Mouse (Mus musculus) embryonic facial prominence, embryonic 10.5 days (tissue): ENCODE measurements at regions not wholly inside any gene's neighbourhood (a gene's known extent, or its start where the extent isn't known, plus 50 kb on each side); places are given as distances from the start of the nearest gene placed in this dataset.

ENCODE experiments used
- DNase-seq: peaks from one replicate; pipeline ENCODE4 v3.0.0-alpha.2; 2017; ENCODE audit warnings: low spot score
- H3K27ac ChIP-seq: fragments of 300-500 bp; sonication (generic); replicated peaks from 2 replicates; pipeline ENCODE4 v1.5.1; 2016; ENCODE audit warnings: mild to moderate bottlenecking
- H3K27me3 ChIP-seq: fragments of 300-500 bp; sonication (generic); replicated peaks from 2 replicates; pipeline ENCODE4 v1.6.1; 2016; ENCODE audit warnings: low read depth, mild to moderate bottlenecking; ENCODE audit not compliant: poor library complexity, severe bottlenecking
- H3K36me3 ChIP-seq: fragments of 300-500 bp; sonication (generic); replicated peaks from 2 replicates; pipeline ENCODE4 v1.6.1; 2016; ENCODE audit warnings: mild to moderate bottlenecking, moderate library complexity
- H3K4me1 ChIP-seq: fragments of 300-500 bp; sonication (generic); 2 replicates; pipeline ENCODE4 v1.6.1; 2016
- H3K4me3 ChIP-seq: fragments of 300-500 bp; sonication (generic); 2 replicates; pipeline ENCODE4 v1.5.1; 2016; ENCODE audit warnings: mild to moderate bottlenecking, moderate library complexity
- H3K9me3 ChIP-seq: fragments of 300-500 bp; sonication (generic); 2 replicates; pipeline ENCODE4 v1.6.1; 2016; ENCODE audit warnings: mild to moderate bottlenecking
- WGBS: fragments of 180-500 bp; shearing (Covaris S2); methylation state at CpG from one replicate; pipeline ENCODE4 v1.1.7; 2016; 5-methylcytosine and 5-hydroxymethylcytosine counted together

DNA sequence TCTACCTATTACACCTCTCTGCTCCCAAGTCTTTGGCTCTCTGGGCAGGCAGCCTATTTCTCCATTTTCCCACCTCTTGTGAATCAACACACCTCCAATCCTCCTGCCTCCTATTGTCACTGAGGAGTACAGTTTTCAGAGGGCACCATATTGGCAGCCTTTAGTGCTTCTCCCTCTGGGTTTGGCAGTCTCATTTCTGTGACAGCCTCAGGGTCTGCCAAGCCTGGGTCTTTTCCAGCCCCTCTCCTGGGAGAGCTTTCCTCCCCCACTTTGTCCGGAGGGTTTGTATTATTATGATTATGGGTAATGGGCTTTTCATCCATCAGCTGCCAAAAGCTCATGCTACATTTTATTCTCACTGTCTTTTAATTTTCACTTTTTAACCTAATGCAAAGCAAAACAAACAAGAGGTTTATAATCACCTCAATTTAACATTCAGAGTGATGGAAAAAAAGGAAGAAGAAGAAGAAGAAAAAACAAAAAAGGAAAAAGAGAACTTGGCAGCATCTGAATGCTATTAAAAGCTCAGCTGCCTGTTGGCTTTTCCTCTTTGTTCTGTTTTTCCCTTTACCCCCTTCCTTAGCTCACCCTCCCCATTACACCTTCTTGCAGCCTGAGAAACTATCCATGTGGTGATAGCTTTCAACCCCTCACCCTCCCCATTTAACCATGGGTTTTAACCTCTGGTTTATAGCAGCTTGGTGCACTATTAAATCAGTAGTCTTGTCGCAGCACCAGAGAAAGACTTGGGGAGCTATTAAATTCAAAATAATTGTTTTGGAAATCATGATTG lies 790.5 kb upstream of the Cdh8 start:
- Histone ChIP-seq H3K27ac (no peak overlapping the region), H3K9me3 (no peaks in the 10 kb centered on the region), H3K4me3 (no peak overlapping the region), H3K4me1 (no peaks in the 10 kb centered on the region), H3K36me3 (no peaks in the 10 kb centered on the region), H3K27me3 (no peaks in the 10 kb centered on the region)
- DNase-seq = no peak
- WGBS = 70% methylated on average over 2 of the region's 2 CpGs

DNA sequence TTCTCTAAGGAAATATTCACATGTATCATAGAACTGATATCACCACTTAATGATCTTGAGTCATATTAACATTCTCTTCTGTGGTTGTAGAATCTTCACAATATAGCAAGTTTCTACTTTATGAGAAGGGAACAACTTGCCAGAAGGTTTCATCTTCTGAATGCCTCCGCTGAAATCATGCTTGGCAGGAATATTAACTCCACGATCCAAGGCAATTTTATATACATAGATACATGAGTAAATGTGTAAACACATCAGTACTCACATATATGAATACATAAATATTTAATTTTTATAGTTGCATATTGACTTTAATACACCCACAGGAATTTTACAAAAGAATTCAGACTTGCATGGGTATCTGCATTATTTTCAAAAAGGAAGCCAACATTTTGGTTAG lies 777.0 kb upstream of the Cdh8 start:
- DNase-seq = no peak
- no peak overlapping the region for H3K27ac ChIP-seq
- 93% methylated on average over 2 of the region's 2 CpGs for WGBS
- no peak overlapping the region for H3K4me3 ChIP-seq
- H3K4me1 ChIP-seq = no peaks in the 10 kb centered on the region
- no peaks in the 10 kb centered on the region for H3K27me3 ChIP-seq
- H3K36me3 ChIP-seq = no peaks in the 10 kb centered on the region
- no peaks in the 10 kb centered on the region for H3K9me3 ChIP-seq

DNA sequence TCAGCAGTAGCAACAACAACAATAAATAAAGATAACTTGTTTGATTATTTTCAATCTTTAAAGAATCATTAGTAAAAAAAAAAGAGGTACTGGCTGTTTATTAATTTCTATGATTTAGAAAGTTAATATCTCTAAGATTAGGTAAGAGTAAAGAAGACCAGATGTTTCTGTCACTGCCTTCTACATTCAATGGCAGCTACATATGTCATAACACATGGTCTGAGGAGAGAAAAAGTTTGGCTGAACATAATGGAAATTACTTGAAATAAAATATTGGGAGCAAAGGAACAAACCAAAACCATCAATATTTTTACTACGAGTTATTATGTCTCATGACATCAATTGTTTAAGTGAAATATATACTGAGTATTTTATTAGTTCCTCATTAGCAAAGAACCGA lies 774.4 kb upstream of the Cdh8 start:
- no peaks in the 10 kb centered on the region for H3K4me1 ChIP-seq
- H3K9me3 ChIP-seq = no peaks in the 10 kb centered on the region
- H3K4me3 ChIP-seq = no peak overlapping the region
- no peaks in the 10 kb centered on the region for H3K27me3 ChIP-seq
- no peaks in the 10 kb centered on the region for H3K36me3 ChIP-seq
- DNase-seq = no peak
- WGBS = 86% methylated on average over 2 of the region's 2 CpGs
- H3K27ac ChIP-seq = no peak overlapping the region

DNA sequence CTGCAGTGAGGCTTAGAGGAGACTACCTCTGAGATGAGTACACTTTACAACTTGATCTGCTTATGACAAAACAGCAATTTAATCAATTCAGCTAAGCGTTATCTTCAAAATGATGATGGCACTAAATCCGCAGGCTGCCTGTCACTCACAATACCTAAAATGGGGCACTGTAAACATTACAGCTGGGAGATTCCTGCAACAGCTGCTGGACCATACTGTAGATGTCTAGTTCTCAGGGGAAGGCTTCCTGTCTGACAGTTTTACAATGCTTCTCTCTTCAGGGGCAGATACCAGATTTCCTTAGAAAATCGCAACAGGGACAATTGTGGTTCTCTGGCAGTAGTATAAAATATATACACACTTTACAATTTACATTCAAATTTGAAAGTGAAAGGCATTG lies 771.7 kb upstream of the Cdh8 start:
- WGBS = 89% methylated on average over 3 of the region's 3 CpGs

DNA sequence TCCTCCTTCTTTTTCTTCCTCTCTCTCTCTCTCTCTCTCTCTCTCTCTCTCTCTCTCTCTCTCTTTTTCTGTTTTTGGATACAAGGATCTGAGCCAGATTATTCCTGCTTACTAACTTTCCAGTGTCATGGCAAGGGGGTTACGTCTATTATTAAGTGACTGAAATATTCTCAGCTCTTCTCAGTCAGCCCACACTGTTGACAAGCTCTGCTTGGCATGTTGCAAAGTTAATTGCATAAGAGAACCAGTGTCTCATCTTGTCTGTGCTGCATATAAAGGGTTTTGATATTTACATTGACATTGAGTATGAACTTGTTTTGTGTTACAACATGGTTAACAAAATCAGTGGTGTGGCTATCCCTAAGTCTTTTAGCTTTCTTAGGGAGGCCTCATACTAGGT lies 760.2 kb upstream of the Cdh8 start:
- 87% methylated on average over 1 of the region's 1 CpGs for whole genome bisulfite sequencing
- Histone ChIP-seq H3K4me3 (no peak overlapping the region), H3K36me3 (no peaks in the 10 kb centered on the region), H3K9me3 (no peaks in the 10 kb centered on the region), H3K27me3 (no peaks in the 10 kb centered on the region), H3K27ac (no peak overlapping the region), H3K4me1 (no peaks in the 10 kb centered on the region)
- DNase-seq = no peak

More for the DNA sequence above, 771.7 kb upstream of the Cdh8 start:
- H3K27ac ChIP-seq = no peak overlapping the region
- no peaks in the 10 kb centered on the region for H3K4me1 ChIP-seq
- DNase-seq = no peak
- no peaks in the 10 kb centered on the region for H3K9me3 ChIP-seq
- H3K36me3 ChIP-seq = no peaks in the 10 kb centered on the region
- H3K27me3 ChIP-seq = no peaks in the 10 kb centered on the region
- H3K4me3 ChIP-seq = no peak overlapping the region

DNA sequence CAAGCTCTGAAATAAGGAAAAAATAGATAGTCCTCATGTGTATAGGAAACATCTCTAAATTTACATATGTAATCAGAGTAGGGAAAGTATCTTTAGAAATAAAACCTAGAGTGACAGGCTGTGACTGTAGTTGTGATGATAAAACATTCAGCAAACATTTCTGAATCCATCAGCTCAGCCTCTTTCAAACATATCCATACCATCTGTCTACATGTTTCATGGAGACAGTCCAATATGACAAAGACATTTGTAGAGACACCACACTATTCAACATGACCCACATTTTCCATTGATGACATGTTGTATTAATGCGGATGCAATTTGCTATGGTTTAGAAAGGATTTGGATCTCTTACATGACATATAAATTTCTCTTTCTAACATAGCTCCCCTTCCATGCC lies 729.1 kb upstream of the Cdh8 start:
- no peaks in the 10 kb centered on the region for H3K27me3 ChIP-seq
- H3K36me3 ChIP-seq = no peaks in the 10 kb centered on the region
- no peaks in the 10 kb centered on the region for H3K9me3 ChIP-seq
- H3K4me1 ChIP-seq = no peaks in the 10 kb centered on the region
- DNase-seq = no peak
- no peak overlapping the region for H3K27ac ChIP-seq
- no peak overlapping the region for H3K4me3 ChIP-seq
- 95% methylated on average over 1 of the region's 1 CpGs for WGBS

DNA sequence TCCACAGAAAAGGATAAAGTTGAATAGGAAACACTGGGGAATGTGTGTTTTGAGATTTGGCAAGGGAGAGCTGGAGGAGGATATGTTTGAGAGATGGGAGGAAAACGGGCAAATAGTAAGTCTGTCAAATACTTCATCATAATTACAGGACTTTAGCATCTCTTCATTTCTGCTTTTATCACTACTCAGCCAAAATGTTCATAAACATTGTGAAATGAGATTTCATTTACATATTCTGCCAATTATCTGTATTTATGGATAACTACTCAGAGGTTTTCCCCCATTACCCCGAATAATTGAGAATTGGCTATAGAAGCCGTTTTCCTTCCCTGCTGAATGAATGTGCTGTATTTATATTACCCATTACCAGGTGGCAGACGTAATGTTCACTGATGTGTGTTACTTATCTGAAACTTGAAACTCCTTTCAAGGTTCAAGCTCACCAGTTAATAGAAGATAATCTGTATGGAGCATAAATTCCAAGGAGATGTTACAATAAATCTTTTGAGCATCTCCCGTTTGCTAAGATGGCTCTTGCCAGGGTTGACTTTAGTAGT lies 727.9 kb upstream of the Cdh8 start:
- H3K9me3 ChIP-seq = no peaks in the 10 kb centered on the region
- no peaks in the 10 kb centered on the region for H3K4me1 ChIP-seq
- no peak overlapping the region for H3K4me3 ChIP-seq
- 82% methylated on average over 5 of the region's 5 CpGs for WGBS
- no peaks in the 10 kb centered on the region for H3K27me3 ChIP-seq
- no peak for DNase-seq
- no peaks in the 10 kb centered on the region for H3K36me3 ChIP-seq
- no peak overlapping the region for H3K27ac ChIP-seq

DNA sequence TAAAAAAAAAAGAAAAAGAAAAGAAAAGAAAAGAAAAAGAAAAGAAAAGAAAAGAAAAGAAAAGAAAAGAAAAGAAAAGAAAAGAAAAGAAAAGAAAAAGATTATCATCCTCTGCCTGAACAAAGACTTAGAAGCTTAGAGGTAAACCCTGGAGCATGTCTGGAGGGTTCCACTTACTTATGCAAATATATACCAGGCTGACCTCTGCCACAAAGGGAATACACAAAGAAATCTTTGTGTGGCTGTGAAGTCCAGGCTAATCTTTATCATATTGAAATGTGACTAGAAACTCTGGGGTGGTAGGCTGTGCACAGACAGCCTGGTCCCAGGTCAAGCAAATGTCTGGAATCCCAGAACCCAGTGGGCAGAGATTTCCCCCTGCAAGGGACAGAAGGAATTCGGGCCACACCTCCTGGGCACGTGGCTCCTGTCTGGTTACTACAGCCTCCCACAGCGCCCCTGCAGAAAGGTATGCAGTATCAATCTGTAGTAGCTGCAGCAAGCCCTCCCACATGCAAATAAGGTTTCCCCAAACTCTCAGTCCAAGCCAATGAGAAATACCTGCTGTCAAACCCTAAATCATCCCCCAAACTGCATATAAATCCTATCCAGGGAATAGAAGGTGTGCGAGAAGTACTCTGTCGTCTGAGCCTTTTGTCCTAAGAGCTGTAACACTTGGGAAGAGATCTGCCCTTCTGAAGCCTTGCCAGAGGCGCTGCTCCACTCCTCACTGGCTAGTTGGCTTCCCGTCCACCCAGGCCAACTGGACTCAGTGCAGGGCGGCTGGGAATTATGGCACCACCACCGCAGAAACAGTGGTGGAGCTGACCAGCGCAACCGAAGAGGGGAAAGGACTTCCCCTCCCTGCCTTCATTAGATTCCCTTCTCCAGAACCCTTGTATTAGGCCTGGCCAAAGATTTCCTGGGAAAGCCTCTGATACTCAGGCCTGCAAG lies 688.4 kb upstream of the Cdh8 start:
- Histone ChIP-seq H3K27ac (peak overlapping the region; percentile 59), H3K9me3 (no peaks in the 10 kb centered on the region), H3K4me1 (peaks cover 7% of the 10 kb centered on the region; the same call in 1 of the 2 replicates), H3K27me3 (no peaks in the 10 kb centered on the region), H3K36me3 (no peaks in the 10 kb centered on the region), H3K4me3 (no peak overlapping the region)
- 39% methylated on average over 11 of the region's 11 CpGs for WGBS
- DNase-seq = peak; percentile 65

DNA sequence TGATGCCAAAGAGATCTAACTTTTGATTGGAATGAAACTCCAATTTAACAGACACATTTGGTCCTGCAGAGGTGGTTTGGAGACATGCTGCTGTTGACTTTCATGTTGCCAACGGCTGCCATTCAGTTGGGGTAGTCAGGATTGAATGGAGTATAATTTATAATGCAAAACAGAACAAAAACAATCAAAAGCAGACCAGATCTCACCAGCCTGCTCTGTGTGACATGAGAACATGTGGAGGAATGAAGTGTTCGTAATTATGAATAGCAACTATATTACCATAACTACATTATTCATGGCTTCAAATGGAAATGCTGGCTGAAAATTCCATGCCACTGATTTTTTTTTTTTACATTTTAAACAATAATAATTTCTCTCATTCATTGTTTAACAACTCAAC lies 685.7 kb upstream of the Cdh8 start:
- no peaks in the 10 kb centered on the region for H3K9me3 ChIP-seq
- DNase-seq = no peak
- H3K27ac ChIP-seq = no peak overlapping the region
- no peak overlapping the region for H3K4me3 ChIP-seq
- no peaks in the 10 kb centered on the region for H3K36me3 ChIP-seq
- H3K4me1 ChIP-seq = peaks cover 7% of the 10 kb centered on the region; the same call in 1 of the 2 replicates
- 74% methylated on average over 2 of the region's 2 CpGs for WGBS
- H3K27me3 ChIP-seq = no peaks in the 10 kb centered on the region

DNA sequence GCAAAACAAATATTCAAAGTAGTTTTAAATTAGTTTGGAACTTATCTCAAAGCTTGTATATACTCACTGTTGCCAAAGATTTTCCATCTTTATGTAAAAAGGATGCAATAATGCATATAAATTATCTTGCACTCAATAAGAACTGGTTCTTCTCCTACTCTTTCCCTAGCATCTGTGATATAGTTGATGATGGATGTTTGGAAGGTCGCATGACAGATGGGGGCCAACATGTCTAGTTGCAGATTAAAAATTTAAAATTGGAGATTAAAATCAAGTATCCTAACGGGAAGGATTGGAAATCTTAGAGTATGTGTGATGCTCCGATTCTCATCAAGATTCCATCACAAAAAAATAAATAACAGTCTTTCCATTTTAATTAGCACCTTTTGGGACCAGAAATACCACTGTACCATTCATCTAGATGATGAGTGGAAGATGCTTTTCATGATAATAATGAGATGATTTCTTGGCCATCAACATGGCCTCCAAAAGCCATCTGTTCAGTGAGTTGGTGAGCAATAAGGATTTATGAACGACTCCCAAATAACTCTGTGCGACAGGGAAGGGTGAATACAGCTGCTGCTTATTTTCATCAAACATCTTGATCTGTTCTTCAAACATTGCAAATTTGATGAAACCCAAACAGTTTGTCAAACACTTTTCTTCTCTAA lies 655.9 kb upstream of the Cdh8 start:
- no peaks in the 10 kb centered on the region for H3K36me3 ChIP-seq
- no peak overlapping the region for H3K27ac ChIP-seq
- 85% methylated on average over 5 of the region's 5 CpGs for WGBS
- H3K9me3 ChIP-seq = no peaks in the 10 kb centered on the region
- no peak overlapping the region for H3K4me3 ChIP-seq
- no peaks in the 10 kb centered on the region for H3K27me3 ChIP-seq
- DNase-seq = no peak
- H3K4me1 ChIP-seq = no peaks in the 10 kb centered on the region

DNA sequence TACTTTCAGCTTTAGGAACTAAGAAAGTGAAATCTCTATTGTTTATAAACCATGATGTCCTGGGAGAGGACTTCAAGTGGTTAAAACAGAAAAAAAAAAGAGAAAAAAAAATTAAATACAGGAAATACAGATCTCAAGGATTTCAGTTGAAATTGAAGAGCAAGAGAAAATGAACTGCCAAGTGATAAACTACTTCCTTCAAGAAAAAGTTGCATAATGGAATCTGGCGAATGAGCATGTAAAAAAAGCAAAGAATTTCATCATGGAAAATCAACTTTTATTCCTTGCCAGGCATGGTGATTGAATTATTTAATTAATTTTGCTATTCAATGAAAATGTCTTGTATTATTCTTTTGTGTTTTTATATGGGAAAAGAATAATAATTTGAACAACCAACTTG lies 653.5 kb upstream of the Cdh8 start:
- no peak overlapping the region for H3K27ac ChIP-seq
- H3K36me3 ChIP-seq = no peaks in the 10 kb centered on the region
- no peak for DNase-seq
- no peaks in the 10 kb centered on the region for H3K9me3 ChIP-seq
- H3K4me1 ChIP-seq = no peaks in the 10 kb centered on the region
- 91% methylated on average over 1 of the region's 1 CpGs for WGBS
- H3K4me3 ChIP-seq = no peak overlapping the region
- H3K27me3 ChIP-seq = no peaks in the 10 kb centered on the region

DNA sequence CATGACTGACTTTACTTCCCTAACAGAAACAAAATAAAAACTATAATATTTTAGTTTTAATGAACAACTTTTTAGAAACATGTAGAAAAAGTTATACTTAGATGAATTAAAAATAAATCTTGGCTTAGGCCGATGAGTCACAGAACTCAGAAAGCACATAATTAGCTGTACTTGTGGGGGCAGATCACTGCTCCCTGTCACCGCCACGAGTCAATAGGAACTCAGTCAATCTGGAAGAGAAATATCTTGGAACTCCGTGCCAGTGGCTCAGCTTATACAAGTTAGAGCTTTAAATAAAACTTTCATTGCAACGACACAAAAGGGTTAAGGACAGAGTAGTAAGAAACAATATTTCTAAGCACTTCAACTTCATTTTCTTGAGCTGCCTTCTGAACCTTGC lies 622.7 kb upstream of the Cdh8 start:
- Histone ChIP-seq H3K27ac (no peak overlapping the region), H3K4me1 (no peaks in the 10 kb centered on the region), H3K9me3 (no peaks in the 10 kb centered on the region), H3K4me3 (no peak overlapping the region), H3K36me3 (no peaks in the 10 kb centered on the region), H3K27me3 (no peaks in the 10 kb centered on the region)
- no peak for DNase-seq
- WGBS = 81% methylated on average over 5 of the region's 5 CpGs
